Mouse (Mus musculus) limb, embryonic 14.5 days (tissue): ENCODE results near the gene Psmd9. TPM values are rescaled to one million over a fixed set of nuclear protein-coding genes. Genes with fewer than 3 reads are reported as not detected.

Experiments used
- ATAC-seq: fragments of 200-750 bp; cut with Nextera tagmentation; 2 replicates; pipeline ENCODE4 v1.8.0; 2017; ENCODE audit warnings: low read depth, moderate number of reproducible peaks, moderate TSS enrichment; ENCODE audit not compliant: low FRiP score
- DNase-seq: peaks from one replicate; pipeline ENCODE4 v3.0.0-alpha.2; 2015; ENCODE audit warnings: low spot score
- H3K27ac ChIP-seq: fragments of 300-500 bp; sonication (generic); replicated peaks from 2 replicates; pipeline ENCODE4 v1.5.1; 2014; ENCODE audit warnings: low read depth, mild to moderate bottlenecking, low read length, moderate library complexity, mixed read lengths
- H3K27me3 ChIP-seq: fragments of 300-500 bp; sonication (generic); 2 replicates; pipeline ENCODE4 v1.6.1; 2014; ENCODE audit warnings: low read length, mixed read lengths; ENCODE audit not compliant: control insufficient read depth, insufficient read depth
- H3K36me3 ChIP-seq: fragments of 300-500 bp; sonication (generic); 2 replicates; pipeline ENCODE4 v1.6.1; 2014; ENCODE audit warnings: mild to moderate bottlenecking, low read length, moderate library complexity, mixed read lengths; ENCODE audit not compliant: control insufficient read depth, insufficient read depth
- H3K4me1 ChIP-seq: fragments of 300-500 bp; sonication (generic); 2 replicates; pipeline ENCODE4 v1.6.1; 2014; ENCODE audit warnings: antibody characterized with exemption, low read length, mixed read lengths; ENCODE audit not compliant: control insufficient read depth, insufficient read depth
- H3K4me2 ChIP-seq: fragments of 300-500 bp; sonication (generic); replicated peaks from 2 replicates; pipeline ENCODE4 v1.6.1; 2014; ENCODE audit warnings: low read depth, mild to moderate bottlenecking, low read length, moderate library complexity; ENCODE audit not compliant: severe bottlenecking
- H3K4me3 ChIP-seq: fragments of 300-500 bp; sonication (generic); replicated peaks from 2 replicates; pipeline ENCODE4 v1.5.1; 2014; ENCODE audit warnings: low read length
- H3K9ac ChIP-seq: fragments of 300-500 bp; sonication (generic); 2 replicates; pipeline ENCODE4 v1.6.1; 2014; ENCODE audit warnings: mild to moderate bottlenecking, low read depth, low read length, moderate library complexity; ENCODE audit not compliant: severe bottlenecking
- H3K9me3 ChIP-seq: fragments of 300-500 bp; sonication (generic); 2 replicates; pipeline ENCODE4 v1.6.1; 2016; ENCODE audit warnings: low read length; ENCODE audit not compliant: control insufficient read depth
- POLR2A ChIP-seq: fragments of 200-500 bp; IDR thresholded peaks from 2 replicates; pipeline ENCODE4 v1.8.0; 2012; ENCODE audit warnings: inconsistent platforms, mild to moderate bottlenecking, moderate library complexity, borderline replicate concordance; ENCODE audit not compliant: insufficient read depth, insufficient read length; ENCODE audit errors: extremely low read depth
- WGBS: fragments of 180-500 bp; shearing (Covaris S2); extraction: QIAGEN DNeasy Blood & Tissue Kit; methylation state at CpG from one replicate; pipeline ENCODE4 v1.1.7; 2014; 5-methylcytosine and 5-hydroxymethylcytosine counted together
- polyA plus RNA-seq, 2 experiments: library from polyadenylated mRNA; depleted of rRNA in 1 of 2; stranded (reverse) in 1 of 2; unstranded in 1 of 2; fragments of >200 nt; fragmentation: Nextera tagmentation in 1 of 2; extraction: Ambion mirVana in 1 of 2; gene quantifications; 2 replicates each; pipeline versions ENCODE4 v1.2.1 to v1.2.3; 2012 to 2014

Gene Psmd9
- polyA plus RNA-seq, 2 experiments, result 44.0 to 65.1 TPM

GRCm38 (mm10) chr5:123132308-123133071 is 36.7 kb upstream of the Psmd9 start, which contains the start of gene Rhof:
Gene Rhof (minus strand): TSS chr5:123132692.
- peak within 1 kb of the TSS; percentile 100 for H3K27ac ChIP-seq
- H3K9ac ChIP-seq, result peak within 1 kb of the TSS; percentile 47
- H3K4me2 ChIP-seq, result peak within 1 kb of the TSS; percentile 100
- H3K4me3 ChIP-seq, result peak within 1 kb of the TSS; percentile 93
- peaks cover 50% of the 10 kb centered on the region for H3K36me3 ChIP-seq
- 5% methylated on average over 44 of the region's 44 CpGs for WGBS
- H3K9me3 ChIP-seq, result no peaks in the 10 kb centered on the region
- DNase-seq, result peak; percentile 74
- no peaks in the 10 kb centered on the region for H3K27me3 ChIP-seq
- H3K4me1 ChIP-seq, result peaks cover 59% of the 10 kb centered on the region
- TF ChIP-seq POLR2A, result no peak
- ATAC-seq, result 0 out of 2 replicates have a peak, but pooled peaks have one; percentile 17

GRCm38 (mm10) chr5:123133083-123133783 is 36.0 kb upstream of the Psmd9 start:
- Histone ChIP-seq H3K27me3 (no peaks in the 10 kb centered on the region), H3K9ac (no peak overlapping the region), H3K36me3 (peaks cover 47% of the 10 kb centered on the region), H3K4me3 (peak overlapping the region; percentile 93; the same call in 1 of the 2 replicates), H3K4me1 (peaks cover 66% of the 10 kb centered on the region), H3K4me2 (peak overlapping the region; percentile 100), H3K9me3 (no peaks in the 10 kb centered on the region), H3K27ac (peak overlapping the region; percentile 100)
- WGBS, result 22% methylated on average over 18 of the region's 18 CpGs
- peak; percentile 16; the same call in 1 of the 2 replicates for ATAC-seq
- DNase-seq, result peak; percentile 80
- no peak for TF ChIP-seq POLR2A

GRCm38 (mm10) chr5:123133784-123134143 is 35.4 kb upstream of the Psmd9 start:
- peak overlapping the region; percentile 100 for H3K27ac ChIP-seq
- TF ChIP-seq POLR2A, result no peak
- H3K9me3 ChIP-seq, result no peaks in the 10 kb centered on the region
- DNase-seq (peak; percentile 75), ATAC-seq (peak; percentile 21)
- H3K9ac ChIP-seq, result no peak overlapping the region
- H3K36me3 ChIP-seq, result peaks cover 47% of the 10 kb centered on the region
- peak overlapping the region; percentile 93; the same call in 1 of the 2 replicates for H3K4me3 ChIP-seq
- H3K27me3 ChIP-seq, result no peaks in the 10 kb centered on the region
- WGBS, result 12% methylated on average over 7 of the region's 7 CpGs
- H3K4me1 ChIP-seq, result peaks cover 68% of the 10 kb centered on the region
- H3K4me2 ChIP-seq, result peak overlapping the region; percentile 100

- peaks cover 42% of the 10 kb centered on the region for H3K36me3 ChIP-seq
- DNase-seq, result peak; percentile 68
- WGBS, result 24% methylated on average over 13 of the region's 13 CpGs
- TF ChIP-seq POLR2A, result no peak
- ATAC-seq, result no peak
- H3K27ac ChIP-seq, result peak overlapping the region; percentile 100
- H3K4me3 ChIP-seq, result peak overlapping the region; percentile 93
- no peak overlapping the region for H3K9ac ChIP-seq
- peaks cover 68% of the 10 kb centered on the region for H3K4me1 ChIP-seq
- no peaks in the 10 kb centered on the region for H3K27me3 ChIP-seq
- H3K9me3 ChIP-seq, result no peaks in the 10 kb centered on the region
- H3K4me2 ChIP-seq, result peak overlapping the region; percentile 100
Observed at GRCm38 (mm10) chr5:123134186-123134874, 34.9 kb upstream of the Psmd9 start.

GRCm38 (mm10) chr5:123134875-123135382 is 34.3 kb upstream of the Psmd9 start:
- DNase-seq (no peak), ATAC-seq (no peak)
- Histone ChIP-seq H3K9me3 (no peaks in the 10 kb centered on the region), H3K36me3 (peaks cover 42% of the 10 kb centered on the region), H3K27me3 (no peaks in the 10 kb centered on the region), H3K4me1 (peaks cover 68% of the 10 kb centered on the region), H3K27ac (peak overlapping the region; percentile 100), H3K4me2 (peak overlapping the region; percentile 100), H3K4me3 (peak overlapping the region; percentile 93), H3K9ac (peak overlapping the region; percentile 99)
- no peak for TF ChIP-seq POLR2A
- whole genome bisulfite sequencing, result 32% methylated on average over 8 of the region's 8 CpGs
